Mouse (Mus musculus) brain, embryonic 18.5 days (tissue): ENCODE data around the gene AA986860.

Experiments
- DNase-seq: peaks from one replicate; pipeline ENCODE4 v3.0.0-alpha.2; 2012; ENCODE audit warnings: low read depth, low spot score

Gene AA986860

GRCm38 (mm10) chr1:130734852-130735251 is 3.1 kb downstream of the AA986860 start:
- no peak for DNase-seq

GRCm38 (mm10) chr1:130737411-130737881 is 5.7 kb downstream of the AA986860 start:
- DNase-seq, result no peak

DNA sequence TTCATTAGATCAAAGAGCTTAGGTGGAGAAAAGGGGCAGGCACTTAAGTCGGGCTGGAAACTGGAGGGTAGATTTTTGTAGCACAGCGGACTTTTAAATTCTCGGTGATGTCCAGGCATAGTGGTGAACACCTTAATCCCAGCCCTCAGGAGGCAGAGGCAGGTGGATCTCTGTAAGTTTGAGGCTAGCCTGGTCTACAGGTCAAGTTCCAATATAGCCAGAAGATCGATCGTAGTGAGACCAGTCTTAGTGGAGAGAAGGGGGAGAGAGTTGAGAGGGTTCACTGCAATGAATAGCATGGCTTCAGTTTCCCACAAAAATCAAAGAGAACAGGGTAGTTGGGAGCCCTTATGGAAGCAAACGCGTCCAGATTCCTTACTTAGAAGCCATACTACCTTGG is 6.1 kb downstream of the AA986860 start:
- DNase-seq, result no peak

DNA sequence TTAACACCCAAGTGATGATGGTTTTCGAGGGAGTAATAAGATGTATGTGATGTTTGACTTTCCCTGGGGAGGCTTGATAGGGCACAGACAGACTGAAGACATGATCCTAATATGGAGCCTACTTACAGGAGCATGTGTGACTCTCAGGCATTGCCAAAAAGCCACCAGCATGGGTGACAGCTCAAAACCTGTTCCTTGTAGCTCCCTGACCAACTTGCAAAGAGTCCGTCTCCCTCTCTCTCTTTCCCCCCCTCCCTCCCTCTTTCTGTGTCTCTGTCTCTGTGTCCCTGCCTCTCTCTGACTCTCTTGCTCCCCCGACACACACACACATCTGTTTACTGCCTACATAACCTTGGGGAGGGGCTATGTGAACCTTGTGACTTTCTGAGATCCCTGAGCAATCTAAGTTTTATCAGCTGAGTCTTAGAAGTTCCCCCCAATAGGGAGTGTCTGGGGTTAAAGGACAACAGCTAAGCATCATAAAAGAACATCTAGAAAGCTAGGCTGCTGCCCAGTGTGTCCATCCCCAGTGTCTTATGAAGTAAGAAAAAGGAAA is 6.9 kb downstream of the AA986860 start:
- DNase-seq, result no peak

DNA sequence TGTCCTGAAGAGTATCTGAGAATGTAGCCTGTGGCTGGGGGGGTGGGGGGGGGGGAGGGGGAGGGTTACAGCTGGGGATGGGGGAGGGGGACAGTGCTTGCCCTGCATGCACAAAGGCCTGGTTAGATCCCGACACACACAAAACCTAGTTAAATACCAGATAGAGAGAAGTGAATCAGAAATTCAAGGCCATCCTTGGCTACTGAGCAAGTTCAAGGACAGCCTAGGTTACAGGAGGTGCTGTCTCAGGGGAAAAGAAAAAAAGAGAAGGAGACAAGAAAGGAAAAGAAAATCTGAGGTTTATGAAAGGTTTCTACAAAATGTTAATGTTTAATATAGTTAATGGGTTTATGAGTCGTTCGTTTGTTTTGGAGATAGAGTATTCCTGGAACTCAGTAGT is 7.9 kb downstream of the AA986860 start:
- no peak for DNase-seq

DNA sequence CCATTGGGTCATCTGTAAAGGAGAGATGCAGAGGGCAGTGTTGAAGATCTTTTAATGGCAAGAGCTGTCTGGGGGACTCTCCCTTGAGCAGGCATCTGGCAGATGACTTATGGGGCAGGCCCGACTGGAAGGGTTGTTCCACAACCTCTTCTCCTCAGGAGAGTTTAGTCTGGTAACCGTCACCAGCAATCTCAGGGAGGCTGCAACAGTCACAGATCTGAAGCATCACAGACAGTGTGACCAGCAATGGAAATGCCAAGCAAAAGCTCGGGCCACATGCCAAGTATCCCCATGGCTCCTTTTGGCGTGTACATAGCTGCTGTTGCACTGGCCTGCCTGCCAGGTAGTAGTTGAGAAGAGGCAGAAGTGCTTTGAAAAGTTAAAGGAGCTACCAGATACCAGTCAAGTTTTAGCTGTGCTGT is 8.5 kb downstream of the AA986860 start:
- no peak for DNase-seq

GRCm38 (mm10) chr1:130740781-130741720 is 9.3 kb downstream of the AA986860 start:
- no peak for DNase-seq

- DNase-seq, result no peak
These were observed 10.4 kb downstream of the AA986860 start for GRCm38 (mm10) chr1:130742201-130742600.

DNA sequence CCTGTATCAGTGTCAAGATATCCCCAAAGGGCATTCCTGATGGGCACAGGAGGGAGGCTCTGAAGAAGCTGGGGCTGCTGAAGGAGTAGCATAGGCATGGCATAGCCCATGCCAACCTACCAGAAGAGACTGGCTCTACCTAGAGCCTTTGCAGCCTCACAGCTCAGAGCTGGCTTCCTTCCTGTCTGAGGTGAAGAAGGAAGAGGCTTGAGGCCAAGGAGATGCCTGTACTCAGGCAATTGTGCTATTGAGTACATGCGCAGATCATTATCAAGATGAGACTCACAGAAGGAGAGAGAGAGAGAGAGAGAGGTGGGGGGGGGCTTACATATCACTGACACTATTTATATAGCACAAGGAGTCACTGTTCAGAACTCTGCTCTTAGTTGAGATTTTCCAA is 12.0 kb downstream of the AA986860 start:
- no peak for DNase-seq

DNA sequence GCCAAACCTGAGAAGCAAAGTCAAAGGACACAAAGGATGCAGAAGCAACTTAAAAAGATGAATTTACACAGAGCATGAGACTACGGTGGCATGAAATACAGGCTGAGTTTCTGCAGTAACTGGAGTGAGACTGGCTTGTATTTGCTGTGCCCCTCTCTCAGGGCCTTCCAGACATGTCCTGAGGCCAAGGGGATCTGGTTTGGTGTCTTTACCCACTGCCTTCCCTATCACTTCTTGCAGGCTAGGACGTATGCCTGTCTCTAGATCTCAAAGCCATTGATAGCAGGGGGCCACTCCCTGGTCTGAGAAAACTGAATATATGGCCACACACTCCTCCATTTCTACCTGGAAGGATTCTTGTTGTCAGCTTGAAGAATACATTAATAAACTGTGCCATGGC is 12.4 kb downstream of the AA986860 start:
- DNase-seq, result no peak

DNA sequence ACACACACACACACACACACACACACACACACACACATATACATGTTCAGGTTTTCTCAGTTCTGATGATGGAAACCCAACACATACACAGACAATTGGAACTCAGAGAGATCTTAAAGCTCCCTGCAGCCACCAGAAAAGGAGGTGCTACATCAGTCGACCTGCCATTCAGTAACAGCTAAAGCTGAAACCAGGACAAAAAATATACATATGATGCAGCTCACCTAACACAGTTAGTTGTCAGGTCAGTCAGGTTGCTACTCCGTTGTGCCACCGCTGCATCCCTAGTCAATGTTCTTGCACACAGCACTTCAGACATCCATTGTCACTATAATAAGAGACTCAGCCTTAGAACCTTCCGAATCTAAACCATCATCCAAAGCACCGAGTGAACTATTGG is 13.2 kb downstream of the AA986860 start:
- no peak for DNase-seq

GRCm38 (mm10) chr1:130745591-130745990 is 13.8 kb downstream of the AA986860 start:
- DNase-seq, result no peak

DNA sequence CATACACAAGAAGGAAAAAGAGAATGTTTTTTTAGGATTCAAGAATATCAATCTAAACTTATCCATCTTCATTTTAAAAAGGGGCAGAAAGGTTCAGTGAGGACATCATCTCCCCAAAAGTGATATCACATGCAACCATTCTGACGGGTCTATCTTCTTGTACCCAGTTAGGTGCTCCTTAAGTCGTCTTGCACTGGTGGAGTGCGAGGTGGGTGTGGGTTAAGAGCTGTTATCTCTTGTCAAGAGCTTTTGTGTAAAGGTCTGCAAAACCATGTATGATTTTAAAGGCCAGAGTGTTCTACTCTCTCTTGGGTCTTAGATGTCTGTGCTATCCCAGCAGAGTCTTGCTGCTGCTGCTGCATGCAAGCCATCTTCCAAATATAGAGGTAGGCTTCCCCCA is 15.0 kb downstream of the AA986860 start:
- DNase-seq, result no peak

GRCm38 (mm10) chr1:130759689-130760088 is 27.9 kb downstream of the AA986860 start:
- no peak for DNase-seq

DNA sequence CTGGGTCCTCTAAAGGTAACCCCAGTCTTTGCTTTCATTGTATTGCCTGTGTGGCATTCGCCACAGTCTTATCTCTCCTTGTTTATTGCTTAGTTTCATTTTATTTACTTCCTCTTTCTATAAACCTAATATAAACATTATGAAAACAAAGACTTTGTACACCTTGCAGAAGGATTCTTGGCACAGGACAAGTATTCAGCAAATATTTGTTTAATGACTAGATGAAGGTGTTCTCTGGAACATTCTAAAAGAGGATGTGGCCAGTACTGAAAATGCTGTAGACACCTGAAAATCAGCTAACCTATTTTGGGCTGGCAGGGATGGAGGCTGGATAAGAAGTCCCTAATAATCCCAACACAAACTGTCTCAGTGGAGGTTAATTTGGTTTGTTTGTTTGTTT is 29.8 kb downstream of the AA986860 start:
- DNase-seq, result no peak

- no peak for DNase-seq
These were observed 30.4 kb downstream of the AA986860 start for GRCm38 (mm10) chr1:130762045-130762760.

DNA sequence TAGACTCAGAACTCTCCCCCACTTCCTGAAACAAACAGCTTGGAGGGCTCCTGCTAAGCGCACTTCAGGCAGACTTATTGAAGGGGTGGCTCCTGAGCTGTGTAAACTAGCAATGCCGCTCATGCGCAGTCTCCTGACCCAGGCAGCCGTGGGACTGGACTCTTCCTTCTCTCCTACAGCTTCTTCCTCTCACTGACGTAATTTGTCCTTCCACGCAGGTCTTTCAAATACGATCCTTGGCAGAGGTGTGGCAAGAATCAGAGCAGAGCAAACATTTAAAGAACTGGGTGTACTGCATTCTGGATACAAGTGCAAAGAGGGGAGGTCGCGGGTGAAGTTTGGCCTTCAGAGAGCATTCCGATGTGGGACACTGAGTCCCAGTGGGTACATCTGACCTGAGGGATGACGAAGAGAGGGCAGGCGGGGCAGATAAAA is 32.3 kb downstream of the AA986860 start:
- DNase-seq, result no peak

- DNase-seq, result no peak
These were observed 35.3 kb downstream of the AA986860 start for GRCm38 (mm10) chr1:130767066-130767465.

GRCm38 (mm10) chr1:130769925-130770324 is 38.1 kb downstream of the AA986860 start:
- no peak for DNase-seq

GRCm38 (mm10) chr1:130770487-130770886 is 38.7 kb downstream of the AA986860 start:
- DNase-seq, result no peak

DNA sequence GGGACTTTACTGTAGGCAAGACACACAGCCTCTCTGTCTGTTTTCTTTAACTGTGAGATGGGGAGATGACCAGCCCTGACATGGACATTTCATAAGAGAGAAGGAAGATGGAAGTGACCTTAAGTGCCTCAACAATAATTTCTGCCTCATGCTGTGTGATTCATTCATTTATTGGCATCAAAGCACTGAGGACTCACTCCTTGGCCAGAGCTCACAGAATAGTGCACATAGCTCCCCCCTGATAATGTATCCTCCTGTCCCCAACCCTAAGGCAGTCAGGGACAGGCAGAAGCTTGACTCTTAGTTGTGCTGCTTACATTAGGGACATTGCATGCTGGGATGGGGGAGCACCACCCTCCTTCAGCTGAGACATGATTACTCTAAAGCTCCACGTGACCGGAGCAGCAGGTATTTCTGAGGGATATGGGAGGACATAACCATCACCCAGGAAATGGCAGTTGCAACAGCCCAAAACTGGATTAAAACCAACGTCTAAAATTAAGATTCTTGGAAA is 39.3 kb downstream of the AA986860 start:
- DNase-seq, result no peak

GRCm38 (mm10) chr1:130775234-130775633 is 43.5 kb downstream of the AA986860 start:
- DNase-seq, result no peak
